Mouse (Mus musculus) layer of hippocampus, adult 9-10 months (tissue): ENCODE results near the gene Bpnt1.
A peak's percentile ranks its signal among the peaks of the same experiment; 100 is the strongest.

Experiments used
- DNase-seq: peaks from one replicate; pipeline ENCODE4 v3.0.0; 2022; ENCODE audit warnings: low spot score

The Bpnt1 gene

GRCm38 (mm10) chr1:185331364-185331763 is 585 bp upstream of the Bpnt1 start:
- no peak for DNase-seq

GRCm38 (mm10) chr1:185333651-185334050 is 1.7 kb downstream of the Bpnt1 start:
- no peak for DNase-seq

- no peak for DNase-seq
Observed at GRCm38 (mm10) chr1:185334136-185334535, 2.2 kb downstream of the Bpnt1 start.

- DNase-seq, result no peak
Observed at GRCm38 (mm10) chr1:185335231-185335765, 3.3 kb downstream of the Bpnt1 start.

- DNase-seq, result no peak
Observed at GRCm38 (mm10) chr1:185336535-185336934, 4.6 kb downstream of the Bpnt1 start.

- no peak for DNase-seq
Observed at GRCm38 (mm10) chr1:185342441-185342840, 10.5 kb downstream of the Bpnt1 start.

GRCm38 (mm10) chr1:185343422-185343821 is 11.5 kb downstream of the Bpnt1 start:
- no peak for DNase-seq

- no peak for DNase-seq
Observed at GRCm38 (mm10) chr1:185346188-185346587, 14.2 kb downstream of the Bpnt1 start.

- no peak for DNase-seq
Observed at GRCm38 (mm10) chr1:185349741-185350140, 17.8 kb downstream of the Bpnt1 start.

GRCm38 (mm10) chr1:185350611-185351010 is 18.7 kb downstream of the Bpnt1 start:
- DNase-seq, result no peak

GRCm38 (mm10) chr1:185352151-185352550 is 20.2 kb downstream of the Bpnt1 start:
- no peak for DNase-seq

- no peak for DNase-seq
Observed at GRCm38 (mm10) chr1:185353351-185353750, 21.4 kb downstream of the Bpnt1 start.

- DNase-seq, result no peak
Observed at GRCm38 (mm10) chr1:185354731-185355130, 22.8 kb downstream of the Bpnt1 start.

GRCm38 (mm10) chr1:185356246-185356645 is 24.3 kb downstream of the Bpnt1 start:
- DNase-seq, result no peak

GRCm38 (mm10) chr1:185358211-185358610 is 26.3 kb downstream of the Bpnt1 start:
- DNase-seq, result no peak

GRCm38 (mm10) chr1:185362677-185363520 is 30.9 kb downstream of the Bpnt1 start, which contains the start of gene Eprs:
Gene Eprs (plus strand): TSS chr1:185363044.
- DNase-seq, result peak; percentile 98

GRCm38 (mm10) chr1:185363526-185364182 is 31.7 kb downstream of the Bpnt1 start:
- DNase-seq, result no peak

- no peak for DNase-seq
Observed at GRCm38 (mm10) chr1:185364183-185364540, 32.2 kb downstream of the Bpnt1 start.

GRCm38 (mm10) chr1:185367383-185367782 is 35.4 kb downstream of the Bpnt1 start:
- DNase-seq, result no peak

- DNase-seq, result no peak
Observed at GRCm38 (mm10) chr1:185369979-185370378, 38.0 kb downstream of the Bpnt1 start.

GRCm38 (mm10) chr1:185376390-185376789 is 44.4 kb downstream of the Bpnt1 start:
- DNase-seq, result peak; percentile 25

GRCm38 (mm10) chr1:185377429-185377828 is 45.5 kb downstream of the Bpnt1 start:
- no peak for DNase-seq

- DNase-seq, result no peak
Observed at GRCm38 (mm10) chr1:185401615-185402014, 69.7 kb downstream of the Bpnt1 start.
